Mouse (Mus musculus): ENCODE results near the gene Psma6. TPM values are rescaled to one million over a fixed set of nuclear protein-coding genes. Genes with fewer than 3 reads are reported as not detected.

The Psma6 gene
- total RNA-seq, 2 experiments from 2014 or later: 150 to 157 TPM

DNA sequence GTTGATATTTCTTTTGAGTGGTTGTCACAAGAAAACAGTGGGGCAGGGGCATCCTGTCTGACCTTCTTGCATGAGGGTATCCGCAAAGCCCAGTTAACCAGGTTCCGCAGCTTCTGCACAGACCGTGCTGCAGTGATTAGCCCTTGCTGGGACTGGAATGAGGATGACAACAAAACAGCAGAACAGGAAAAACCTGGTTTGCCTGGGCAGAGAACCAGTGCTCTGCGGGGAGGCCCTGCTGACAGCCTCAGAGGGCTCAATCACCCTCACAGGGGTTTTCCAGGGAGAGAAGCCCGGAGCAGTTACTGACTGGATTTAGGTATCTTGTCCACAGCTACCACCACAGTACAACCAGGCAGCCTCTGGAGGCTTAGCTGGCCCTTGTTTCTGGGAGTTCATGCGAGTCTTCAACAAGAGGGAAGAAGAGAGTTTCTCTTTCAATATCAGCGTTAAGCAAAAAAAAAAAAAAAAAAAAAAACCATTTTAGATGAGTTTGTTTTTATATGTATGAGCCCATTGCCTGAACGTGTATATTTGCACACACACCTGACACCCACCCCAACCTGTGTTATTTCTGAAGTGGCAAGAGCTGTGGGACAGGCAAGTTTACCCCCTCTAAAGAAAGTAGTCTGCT lies 49.9 kb downstream of the Psma6 start:
- intact Hi-C loops (cut with DNase I): no loop called here
- no peak for DNase-seq (ENCODE audit: low spot score)

DNA sequence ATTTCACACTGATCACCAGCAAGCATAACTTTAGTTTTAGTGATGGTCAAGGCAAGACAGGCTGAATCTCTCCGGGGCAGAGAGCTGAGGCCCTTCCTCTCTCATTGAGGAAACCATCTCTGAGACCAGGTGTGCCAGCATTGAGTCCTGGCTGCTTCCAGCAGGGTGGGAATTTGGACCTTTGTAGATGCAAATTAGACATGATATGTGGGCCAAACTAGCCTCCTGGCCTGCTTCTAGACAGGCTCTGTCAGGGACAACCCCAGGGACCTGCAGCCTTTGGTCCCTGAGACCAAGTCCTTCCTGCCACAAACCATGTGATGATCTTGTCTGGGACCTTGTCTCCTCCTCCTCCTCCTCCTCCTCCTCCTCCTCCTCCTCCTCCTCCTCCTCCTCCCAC lies 51.1 kb downstream of the Psma6 start:
- no peak for DNase-seq (ENCODE audit: low spot score)
- intact Hi-C loops (cut with DNase I): loop anchor here (5.0 kb wide), 1 partner anchor 33 kb away; no protein-coding TSS in a partner anchor

DNA sequence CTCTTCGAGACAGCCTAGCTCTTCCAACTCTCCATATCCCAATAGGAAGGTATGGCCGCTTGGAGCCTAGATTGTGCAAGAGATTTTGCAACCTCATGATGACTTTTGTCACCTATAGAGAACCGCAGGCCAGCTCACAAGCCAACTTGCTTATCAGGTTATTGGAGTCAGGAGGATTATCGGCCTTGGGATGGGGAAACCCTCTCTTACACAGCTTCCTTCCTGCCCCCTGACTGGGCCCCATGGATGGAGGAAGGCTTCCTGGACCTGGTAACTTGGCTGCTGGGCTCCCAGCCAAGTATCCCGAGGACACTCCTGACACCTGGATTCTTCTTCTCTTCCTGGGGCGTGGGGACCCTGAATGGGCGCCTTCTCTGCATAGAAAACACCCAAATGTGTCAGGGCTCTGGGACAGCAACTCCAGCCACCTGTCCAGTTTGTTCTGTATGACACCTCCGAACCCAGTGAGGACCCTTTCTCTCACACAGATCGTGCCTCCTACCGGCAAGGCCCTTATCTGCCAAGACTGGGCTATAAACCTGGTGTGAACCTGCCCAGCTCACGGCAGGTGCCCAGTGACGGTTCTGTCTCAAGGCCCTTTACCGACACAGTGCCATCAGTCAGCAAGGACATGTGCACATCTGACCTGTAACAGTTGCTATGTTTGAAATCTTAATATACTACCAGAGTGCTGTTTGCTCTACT lies 53.3 kb downstream of the Psma6 start:
- intact Hi-C loops (cut with DNase I): loop anchor here (5.0 kb wide), 1 partner anchor 35 kb away; no protein-coding TSS in a partner anchor
- no peak for DNase-seq (ENCODE audit: low spot score)

DNA sequence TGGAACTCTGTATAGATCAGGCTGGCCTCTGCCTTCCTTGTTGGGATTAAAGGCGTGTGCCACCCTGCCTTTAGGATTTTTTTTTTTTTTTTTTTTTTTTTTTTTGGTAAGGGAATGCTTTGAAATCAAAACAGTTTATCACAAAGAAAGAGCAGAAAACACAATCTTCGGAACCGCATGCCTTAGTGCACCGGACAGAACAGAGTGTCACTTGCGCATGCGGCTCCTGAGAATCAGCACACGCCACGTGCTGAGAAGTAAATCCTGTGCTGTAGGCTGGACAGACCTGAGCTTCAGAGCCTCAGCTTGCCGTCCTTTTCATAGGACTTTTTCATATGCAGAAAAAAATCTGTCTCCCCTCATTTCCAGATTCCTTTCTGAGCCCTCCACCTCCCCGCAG lies 54.0 kb downstream of the Psma6 start:
- intact Hi-C loops (cut with DNase I): loop anchor here (5.0 kb wide), 1 partner anchor 36 kb away; no protein-coding TSS in a partner anchor
- no peak for DNase-seq (ENCODE audit: low spot score)

DNA sequence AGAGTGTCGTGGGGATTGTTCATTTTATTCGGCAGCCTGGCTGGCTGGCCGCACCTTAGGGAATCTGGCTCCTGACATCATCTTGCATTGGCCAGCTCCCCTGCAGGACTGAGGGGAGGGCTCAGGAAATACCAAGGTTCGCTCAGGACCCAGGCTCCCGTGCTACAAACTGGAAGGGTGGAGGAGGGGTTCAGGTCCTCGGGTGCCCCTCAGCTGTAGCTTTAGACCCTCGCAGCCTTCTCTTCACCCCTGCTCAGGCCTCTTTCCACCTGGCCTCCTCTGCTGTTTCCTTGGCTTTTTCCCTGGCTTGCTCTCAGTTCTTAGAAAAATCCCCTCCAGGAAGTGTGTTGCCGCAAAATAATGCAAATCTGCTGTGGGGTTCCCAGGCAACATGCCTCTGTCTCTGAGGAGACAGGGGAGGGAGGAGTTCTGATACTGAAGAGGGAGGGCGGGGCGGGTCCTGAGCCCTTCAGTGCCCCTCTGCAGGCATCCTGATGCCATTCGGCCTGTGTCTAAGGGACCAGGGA lies 54.7 kb downstream of the Psma6 start:
- no peak for DNase-seq (ENCODE audit: low spot score)
- intact Hi-C loops (cut with DNase I): loop anchor here (5.0 kb wide), 1 partner anchor 36 kb away; no protein-coding TSS in a partner anchor

DNA sequence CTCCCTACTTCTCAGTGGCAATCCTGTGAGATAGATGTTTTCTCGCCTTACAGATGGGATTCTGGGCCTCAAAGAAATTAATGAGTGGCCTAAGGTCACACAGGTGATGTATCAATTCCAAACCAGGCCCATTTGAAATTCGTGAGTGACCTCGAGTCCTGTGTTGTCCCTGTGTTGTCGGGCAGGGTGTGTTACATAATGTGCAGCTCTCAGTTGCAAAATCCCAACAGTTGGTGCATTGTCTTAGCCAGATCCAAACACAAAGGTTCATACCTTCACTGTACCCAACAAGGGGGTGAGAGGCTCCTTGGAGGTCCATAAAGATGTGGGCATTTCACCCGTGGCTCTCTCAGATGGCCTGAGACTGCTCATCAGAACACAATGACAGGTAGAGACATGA lies 56.4 kb downstream of the Psma6 start:
- intact Hi-C loops (cut with DNase I): no loop called here
- DNase-seq (ENCODE audit: low spot score): no peak

DNA sequence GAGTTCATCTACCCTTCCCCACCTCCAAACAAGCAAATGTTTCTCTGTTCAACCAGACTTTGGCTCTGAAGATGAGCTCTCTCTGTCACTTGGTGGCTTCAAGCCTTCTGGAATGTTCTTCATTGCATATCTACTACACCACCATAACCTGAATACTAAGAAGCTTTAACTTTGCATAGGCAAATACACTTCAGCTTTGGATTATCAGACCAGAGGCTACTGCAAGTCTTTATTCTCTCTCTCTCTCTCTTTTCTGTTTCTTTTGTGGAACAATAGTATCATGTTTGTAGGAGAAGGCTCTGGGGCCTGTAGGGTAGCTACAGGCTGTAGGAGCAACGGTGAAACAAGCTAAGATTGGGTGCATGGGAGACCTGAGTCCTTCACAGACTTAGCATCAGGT lies 58.2 kb downstream of the Psma6 start:
- intact Hi-C loops (cut with DNase I): no loop called here

DNA sequence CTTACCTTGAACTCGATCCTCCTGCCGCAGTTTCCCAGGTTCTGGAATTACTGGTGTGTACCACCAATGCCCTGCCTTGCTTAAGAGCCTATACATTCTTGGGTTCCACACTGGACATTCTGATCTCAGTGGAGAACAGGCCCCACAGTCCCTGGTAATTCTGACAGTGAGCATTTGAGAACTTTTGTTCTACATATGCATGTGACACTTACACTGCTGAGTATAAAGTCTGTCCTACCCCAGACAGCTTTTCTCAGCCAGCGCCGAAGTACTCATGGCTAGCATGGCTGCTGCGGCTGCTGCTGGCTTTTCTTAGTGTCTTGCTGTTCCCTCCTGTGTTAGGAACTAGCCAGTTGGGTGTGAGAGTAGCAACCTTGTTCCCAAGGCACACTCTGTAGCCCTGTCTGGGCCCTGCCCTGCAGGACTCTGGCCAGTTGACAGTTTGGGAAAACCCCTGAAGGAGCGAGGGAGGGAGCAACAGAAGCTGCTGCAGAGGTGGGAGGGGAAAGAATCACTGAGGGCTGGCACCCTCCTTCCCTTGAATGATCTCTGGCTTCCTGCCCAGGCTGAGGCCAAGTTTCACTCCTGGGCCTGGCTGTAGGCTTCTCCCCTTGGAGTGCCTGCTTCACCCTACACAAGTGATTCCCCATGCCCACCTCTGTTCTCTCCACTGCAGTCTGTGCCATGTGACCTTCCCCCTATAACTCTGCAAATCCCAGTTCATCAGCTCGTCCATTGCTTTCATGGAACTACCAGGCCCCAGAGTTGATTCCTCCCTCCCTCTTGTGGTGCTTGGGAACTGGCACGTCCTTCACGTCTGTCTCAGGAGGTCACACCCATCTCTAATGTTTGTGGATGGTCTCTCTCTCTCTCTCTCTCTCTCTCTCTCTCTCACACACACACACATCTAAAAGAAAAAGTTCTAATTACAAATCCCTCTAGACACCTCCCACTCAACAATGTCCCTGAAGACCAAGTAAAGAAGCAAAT lies 59.1 kb downstream of the Psma6 start:
- DNase-seq (ENCODE audit: low spot score): peak; percentile 74
- intact Hi-C loops (cut with DNase I): no loop called here

More for the DNA sequence above, 58.2 kb downstream of the Psma6 start:
- no peak for DNase-seq (ENCODE audit: low spot score)

DNA sequence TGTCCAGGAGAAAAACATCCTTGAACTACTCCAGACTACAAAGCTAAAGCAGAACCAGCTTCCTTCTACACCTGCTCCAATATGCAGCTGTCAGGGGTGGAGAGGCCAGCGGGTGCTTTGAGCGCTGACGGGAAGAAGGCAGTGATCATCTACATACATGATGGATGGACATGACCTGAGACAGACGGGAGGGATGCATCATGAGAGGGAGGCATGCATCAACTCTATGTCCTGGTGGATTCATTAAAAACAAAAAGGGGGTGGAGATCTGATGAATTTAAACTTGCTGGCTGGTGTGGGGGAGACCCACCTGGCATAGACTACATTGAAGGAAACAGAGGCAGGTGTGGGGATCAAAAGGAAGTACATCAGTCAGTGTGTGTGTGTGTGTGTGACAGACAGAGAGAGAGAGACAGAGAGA lies 60.0 kb downstream of the Psma6 start:
- DNase-seq (ENCODE audit: low spot score): no peak
- intact Hi-C loops (cut with DNase I): no loop called here

DNA sequence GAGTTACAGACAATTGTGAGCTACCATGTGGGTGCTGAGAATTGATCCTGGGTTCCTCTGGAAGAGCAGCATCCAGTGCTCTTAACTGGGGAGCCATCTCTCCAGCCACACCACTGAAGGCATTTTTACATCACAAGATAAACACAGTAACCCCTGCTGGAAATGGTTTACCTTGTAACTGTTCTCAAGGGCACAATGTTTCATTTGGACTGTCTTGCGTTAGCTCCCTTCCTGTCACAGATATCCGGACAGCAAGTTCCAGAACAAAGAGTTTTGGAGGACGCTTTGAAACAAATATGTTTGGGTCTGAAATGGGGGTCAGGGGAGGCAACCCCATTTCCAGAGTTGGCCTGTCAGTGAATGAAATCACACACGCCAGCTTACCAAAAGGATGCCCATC lies 61.6 kb downstream of the Psma6 start:
- intact Hi-C loops (cut with DNase I): no loop called here
- DNase-seq (ENCODE audit: low spot score): no peak

DNA sequence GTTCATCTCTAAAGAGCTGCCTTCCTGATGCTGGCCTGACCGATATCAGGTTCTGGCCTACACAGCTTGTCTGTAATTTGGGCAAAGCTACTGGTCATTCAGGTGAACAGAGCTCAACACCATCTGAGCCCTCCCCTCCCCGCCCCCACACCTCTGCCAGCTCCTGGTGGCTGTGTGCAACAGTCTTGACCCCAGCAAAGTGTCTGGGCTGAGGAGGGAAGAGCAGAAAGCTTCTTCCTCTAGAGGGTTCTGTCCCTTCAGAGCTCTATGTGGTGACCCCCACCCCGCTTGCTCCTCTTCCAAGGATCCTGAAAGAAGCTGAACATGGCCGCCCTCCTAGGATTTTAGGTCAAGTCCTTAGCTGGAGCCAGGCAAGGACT lies 62.3 kb downstream of the Psma6 start:
- intact Hi-C loops (cut with DNase I): loop anchor here (2.0 kb wide), 1 partner anchor 16 kb away; no protein-coding TSS in a partner anchor
- DNase-seq (ENCODE audit: low spot score): no peak

DNA sequence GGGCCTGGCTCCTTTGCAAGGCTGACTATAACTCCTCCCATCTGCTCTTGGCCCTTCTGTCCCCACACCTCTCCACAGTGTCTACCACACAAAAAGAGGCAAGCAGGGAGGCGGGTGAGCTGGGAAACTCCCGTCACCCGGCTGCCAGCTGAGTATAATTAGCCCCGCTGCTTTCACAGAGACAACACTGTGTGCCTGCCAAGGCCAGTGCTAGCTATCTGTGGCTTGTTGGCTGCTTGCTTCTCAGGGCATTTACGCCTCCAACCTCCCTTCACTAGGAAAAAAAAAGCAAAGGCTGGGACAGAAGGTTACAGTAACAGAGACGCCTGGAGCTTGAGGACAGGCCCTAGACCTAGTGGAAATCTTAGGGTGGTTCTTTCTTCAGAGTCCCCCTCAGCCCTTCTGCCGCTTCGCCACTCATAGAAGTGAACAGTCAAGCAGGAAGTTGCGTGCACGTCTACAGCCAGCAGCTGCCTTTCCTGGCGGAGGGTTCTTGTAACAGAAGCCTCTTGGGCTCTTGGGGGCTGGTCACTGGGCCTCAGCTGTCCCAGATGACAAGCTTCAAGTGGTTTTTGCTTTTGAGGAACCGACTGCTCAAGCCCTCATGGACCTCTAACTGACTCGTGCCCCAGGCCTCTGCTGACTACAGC lies 62.8 kb downstream of the Psma6 start:
- intact Hi-C loops (cut with DNase I): loop anchor here (1.0 to 2.0 kb wide), 2 partner anchors 16 to 45 kb away; partner anchors contain the start of gene Nfkbia
- DNase-seq (ENCODE audit: low spot score): peak; percentile 83

DNA sequence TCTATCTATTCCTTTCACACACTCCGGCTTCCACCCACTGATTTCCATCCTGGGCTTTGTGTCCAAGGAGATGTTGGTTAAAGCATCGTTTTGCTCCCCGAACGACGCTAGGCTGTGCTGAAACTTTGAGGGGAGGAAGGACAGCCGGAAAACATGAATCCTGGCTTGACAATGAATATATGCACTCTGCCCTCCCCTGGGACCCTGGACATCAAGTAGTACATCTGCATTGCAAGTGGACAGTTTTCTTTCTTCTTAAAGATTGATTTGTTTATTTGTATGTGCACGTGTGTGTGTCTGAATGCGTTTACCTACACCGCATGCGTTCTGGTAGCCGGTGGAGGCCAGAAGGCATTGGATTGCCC lies 63.4 kb downstream of the Psma6 start:
- intact Hi-C loops (cut with DNase I): loop anchor here (1.0 to 2.0 kb wide), 2 partner anchors 15 to 45 kb away; partner anchors contain the start of gene Nfkbia

DNA sequence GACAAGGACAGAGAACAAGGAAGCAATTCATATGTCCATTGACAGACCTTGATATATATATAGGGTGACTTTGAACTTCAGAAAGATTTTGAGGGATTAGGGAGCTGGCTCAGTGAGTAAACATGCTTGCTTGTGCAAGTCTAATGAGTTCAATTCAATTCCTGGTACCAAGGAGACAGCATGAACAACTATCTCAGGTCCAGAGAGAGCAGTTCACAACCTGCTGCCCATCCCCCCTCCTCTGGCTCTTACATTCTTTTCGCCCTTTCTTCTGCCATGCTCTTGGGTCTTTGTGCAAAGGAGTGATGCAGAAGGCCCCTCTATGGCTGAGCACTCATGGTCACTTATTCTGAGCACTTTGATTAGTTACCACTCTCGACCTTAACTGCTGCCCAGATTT lies 64.4 kb downstream of the Psma6 start:
- no peak for DNase-seq (ENCODE audit: low spot score)
- intact Hi-C loops (cut with DNase I): no loop called here

More for the DNA sequence above, 63.4 kb downstream of the Psma6 start:
- DNase-seq (ENCODE audit: low spot score): no peak

DNA sequence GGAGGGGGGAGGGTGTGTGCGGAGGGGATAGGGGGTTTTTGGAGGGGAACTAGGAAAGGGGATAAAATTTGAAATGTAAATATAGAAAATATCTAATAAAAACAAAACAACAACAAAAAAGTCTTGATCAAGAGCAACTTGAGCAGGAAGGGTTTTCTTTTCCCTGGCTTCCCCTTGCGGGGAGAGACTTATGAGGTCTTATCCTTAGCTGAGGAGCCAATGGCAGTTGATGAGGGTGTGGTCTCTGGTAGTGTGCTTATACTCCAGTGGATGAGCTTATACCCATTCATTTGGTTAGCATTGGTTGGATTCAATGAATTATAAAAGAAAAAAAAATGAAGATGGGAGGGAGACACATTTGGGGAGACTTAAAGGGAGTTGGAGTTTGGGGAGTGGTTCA lies 65.0 kb downstream of the Psma6 start:
- DNase-seq (ENCODE audit: low spot score): no peak
- intact Hi-C loops (cut with DNase I): no loop called here

DNA sequence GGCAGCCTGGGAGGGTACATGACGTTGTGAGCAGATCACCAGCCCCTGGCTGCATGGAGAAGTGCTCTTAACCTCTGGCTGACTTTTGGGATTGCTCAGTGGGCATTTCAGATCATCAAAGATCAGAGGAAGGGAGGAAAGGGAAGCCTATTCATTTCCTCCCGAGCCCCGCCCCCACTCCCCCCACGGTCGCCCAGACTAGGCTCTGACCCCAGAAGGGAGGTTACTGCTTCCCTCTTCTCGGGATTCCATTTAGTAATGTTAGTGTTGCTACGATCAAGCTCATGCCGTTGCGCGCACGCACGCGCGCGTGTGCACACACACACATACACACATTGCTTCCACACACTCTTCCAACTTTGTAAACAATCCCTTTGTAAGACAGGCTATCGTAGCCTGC lies 66.4 kb downstream of the Psma6 start:
- intact Hi-C loops (cut with DNase I): no loop called here
- no peak for DNase-seq (ENCODE audit: low spot score)

DNA sequence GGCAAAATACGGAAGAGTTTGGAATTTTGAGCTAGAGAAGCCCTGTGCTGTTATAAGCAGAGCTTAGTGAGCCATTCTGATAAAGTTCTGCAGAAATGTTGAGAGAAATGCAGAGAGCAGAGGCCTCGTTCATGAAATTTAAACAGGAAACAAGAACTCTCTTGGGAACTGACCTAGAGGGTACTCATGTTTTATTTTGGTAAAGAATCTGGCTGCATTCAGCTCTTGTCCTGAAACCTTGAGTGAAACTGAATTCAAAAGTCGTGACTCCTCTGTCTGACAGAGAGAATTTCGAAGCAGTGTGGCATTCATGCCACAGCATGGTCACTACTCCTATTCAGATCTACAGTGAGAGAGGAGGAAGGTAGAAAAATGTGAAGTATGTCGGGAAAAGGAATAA lies 68.8 kb downstream of the Psma6 start:
- intact Hi-C loops (cut with DNase I): no loop called here
- DNase-seq (ENCODE audit: low spot score): no peak

DNA sequence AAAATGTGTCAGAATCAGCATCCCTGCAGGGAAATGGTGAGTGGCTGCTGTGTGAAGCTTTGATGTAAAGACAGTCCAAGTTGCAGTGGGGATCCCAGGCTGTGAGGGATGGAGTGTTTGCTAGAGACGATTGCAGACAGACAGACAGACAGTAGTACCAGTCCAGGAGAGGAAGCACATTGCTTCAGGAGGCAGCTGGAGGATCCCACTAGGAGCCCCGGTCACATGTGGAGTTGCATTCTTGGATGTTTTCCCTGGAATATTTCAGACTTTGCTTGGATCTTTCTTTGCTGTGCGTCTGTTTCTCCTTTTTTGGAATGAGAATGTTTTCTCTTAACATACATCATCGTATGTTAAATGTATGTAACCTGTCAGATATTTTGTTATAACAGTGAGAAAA lies 69.9 kb downstream of the Psma6 start:
- intact Hi-C loops (cut with DNase I): no loop called here
- DNase-seq (ENCODE audit: low spot score): no peak

DNA sequence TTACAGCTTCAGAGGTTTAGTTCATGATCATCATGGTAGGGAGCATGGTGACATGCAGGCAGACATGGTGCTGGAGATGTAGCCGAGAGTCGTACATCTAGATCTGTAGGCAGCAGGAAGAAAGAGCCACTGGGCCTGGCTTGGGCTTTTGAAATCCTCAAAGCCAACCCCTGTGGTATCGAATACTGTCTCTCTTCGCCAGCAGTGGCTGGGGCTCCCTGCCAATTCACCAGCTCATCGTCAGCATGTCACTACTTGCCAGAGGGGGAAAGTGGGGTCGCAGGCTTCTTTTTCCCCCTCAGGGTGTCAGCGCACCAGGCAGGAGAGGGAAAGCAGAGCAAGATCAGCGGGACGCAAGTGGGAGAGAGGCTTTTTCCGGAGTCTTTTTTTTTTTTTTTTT lies 71.2 kb downstream of the Psma6 start:
- intact Hi-C loops (cut with DNase I): no loop called here
- no peak for DNase-seq (ENCODE audit: low spot score)

DNA sequence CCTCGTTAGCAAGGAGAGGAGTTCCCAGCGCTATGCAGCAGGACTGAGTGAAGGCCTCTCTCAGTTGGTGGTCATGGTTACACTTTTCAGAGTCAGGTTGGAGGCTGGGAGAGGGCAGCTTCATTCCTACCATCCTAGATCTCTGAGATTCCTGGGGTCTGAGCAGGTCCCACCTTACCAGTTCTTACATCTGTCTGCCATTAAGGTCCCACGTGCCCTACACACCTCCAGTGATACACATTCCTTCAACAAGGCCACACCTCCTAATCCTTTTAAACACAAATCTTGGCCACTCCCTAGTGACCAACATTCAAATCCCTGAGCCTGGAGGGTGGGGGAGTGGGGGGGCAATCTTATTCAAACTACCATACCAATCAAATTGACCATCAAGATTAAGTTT lies 72.1 kb downstream of the Psma6 start:
- intact Hi-C loops (cut with DNase I): no loop called here
- DNase-seq (ENCODE audit: low spot score): no peak
